Mouse (Mus musculus): ENCODE results near the gene Cd36.

- TF ChIP-seq MYOG (IDR thresholded peaks at IDR 0.05; ENCODE audit: control insufficient read depth in 1 of 3, insufficient read depth in 1 of 3, insufficient read length in 2 of 3, low read depth in 2 of 3) (no peak), POLR2A (IDR thresholded peaks at IDR 0.05; ENCODE audit: insufficient read length, low read depth) (no peak), USF1 (IDR thresholded peaks at IDR 0.05; ENCODE audit: low read depth) (no peak), MYOD1 (IDR thresholded peaks at IDR 0.05; ENCODE audit: control insufficient read depth in 1 of 3, insufficient read length in 2 of 3, low read depth in 2 of 3) (no peak), E2F4 (IDR thresholded peaks at IDR 0.05; ENCODE audit: insufficient read depth) (no peak), CEBPB (IDR thresholded peaks at IDR 0.05; ENCODE audit: insufficient read depth, poor library complexity, severe bottlenecking) (no peak), MAX (IDR thresholded peaks at IDR 0.05; ENCODE audit: low read depth) (no peak), TCF12 (IDR thresholded peaks at IDR 0.05; ENCODE audit: insufficient read depth, poor library complexity, severe bottlenecking) (no peak), POLR2AphosphoS2 (IDR thresholded peaks at IDR 0.05; ENCODE audit: insufficient read length, low read depth) (no peak)
Observed at GRCm38 (mm10) chr5:17924085-17924518, 35.5 kb upstream of the Cd36 start.

Data from myocyte (in vitro differentiated cells).